Mouse (Mus musculus): Measurements from ENCODE around the gene Kif14.
"Not testable (repeated sequence)": the region's sequence is repeated elsewhere in the genome, so short reads cannot be mapped to it uniquely, and the experiment has no call there.

Gene Kif14

GRCm38 (mm10) chr1:136491681-136492080 lies 25.5 kb downstream of the Kif14 start:
- DNase-seq (ENCODE audit: low read depth, low spot score) = no peak

GRCm38 (mm10) chr1:136492232-136492631 lies 26.1 kb downstream of the Kif14 start:
- DNase-seq (ENCODE audit: low read depth, low spot score) = no peak

DNA sequence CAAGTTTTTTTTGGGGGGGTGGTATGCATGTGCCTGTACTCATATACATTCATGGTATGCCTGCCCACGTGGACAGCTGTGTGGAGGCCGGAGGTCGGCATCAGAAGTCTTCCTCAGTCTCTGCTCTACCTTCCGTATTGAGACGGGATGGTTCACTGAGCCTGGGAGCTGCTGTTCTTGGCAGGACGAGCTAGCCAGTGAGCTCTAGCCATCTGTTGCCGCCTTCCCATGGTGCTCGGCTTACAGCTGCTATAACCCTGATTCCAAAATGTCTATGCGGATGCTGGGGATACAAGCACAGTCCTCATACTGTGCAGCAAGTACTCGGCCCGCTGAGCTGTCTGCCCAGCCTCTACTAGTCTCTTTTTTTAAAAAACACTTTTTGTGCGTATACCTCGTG lies 33.2 kb downstream of the Kif14 start:
- no peak for DNase-seq (ENCODE audit: low read depth, low spot score)

- no peak for DNase-seq (ENCODE audit: low read depth, low spot score)
Measured at GRCm38 (mm10) chr1:136502936-136503335, 36.8 kb downstream of the Kif14 start.

- not testable (repeated sequence) for DNase-seq (ENCODE audit: low read depth, low spot score)
Measured at GRCm38 (mm10) chr1:136506255-136506654, 40.1 kb downstream of the Kif14 start.

DNA sequence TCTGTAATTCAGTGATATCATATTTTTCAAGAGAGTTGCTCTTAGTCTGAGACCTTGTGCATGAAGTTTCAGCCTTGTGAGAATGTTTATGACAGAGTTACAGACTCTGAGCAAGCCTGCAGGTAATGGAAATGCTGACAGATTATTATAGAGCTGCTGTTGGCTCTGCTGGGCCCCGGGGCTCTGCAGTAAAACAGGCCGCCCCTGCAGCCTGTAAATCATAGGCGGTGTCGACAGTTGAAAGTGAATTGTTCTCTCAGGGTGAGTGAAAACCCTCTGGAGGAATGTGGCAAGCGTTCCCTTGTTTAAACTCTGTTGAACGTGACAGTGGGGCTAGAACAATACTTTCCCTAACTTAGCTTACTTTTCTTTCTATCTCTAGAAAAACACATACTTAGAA lies 46.2 kb downstream of the Kif14 start:
- no peak for DNase-seq (ENCODE audit: low read depth, low spot score)

GRCm38 (mm10) chr1:136513181-136513580 lies 47.0 kb downstream of the Kif14 start:
- DNase-seq (ENCODE audit: low read depth, low spot score) = no peak

DNA sequence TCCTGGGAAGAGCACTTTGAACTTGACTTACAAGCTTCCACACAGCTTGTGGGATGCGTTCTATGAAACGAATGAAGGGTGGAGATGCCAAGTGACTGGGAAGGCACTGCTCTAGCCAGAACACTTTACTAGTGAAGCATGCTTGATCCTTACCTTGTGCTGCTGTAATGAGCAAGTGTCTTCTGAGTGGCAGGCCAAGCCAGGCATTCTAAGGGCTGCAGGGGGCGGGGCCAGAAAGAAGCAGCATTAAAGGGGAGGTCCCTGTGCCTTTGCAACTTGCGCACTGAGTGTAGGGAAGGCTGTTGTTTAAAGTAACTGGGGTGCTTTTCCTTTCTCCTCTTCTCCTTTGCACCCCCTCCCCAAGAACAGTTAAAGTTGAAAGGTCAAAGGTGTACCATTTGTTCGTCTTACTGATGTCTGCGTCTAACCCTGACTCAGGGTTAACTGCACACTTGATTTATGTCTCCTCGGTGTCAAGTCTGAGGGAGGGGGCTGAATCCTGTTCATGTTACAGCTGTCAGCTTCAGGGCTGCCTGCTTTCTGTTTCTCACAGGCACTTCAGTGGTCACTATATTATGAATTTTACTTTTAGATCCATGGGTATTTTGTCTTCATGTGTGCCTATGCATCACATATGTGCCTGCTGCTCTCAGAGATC lies 52.7 kb downstream of the Kif14 start:
- no peak for DNase-seq (ENCODE audit: low read depth, low spot score)

DNA sequence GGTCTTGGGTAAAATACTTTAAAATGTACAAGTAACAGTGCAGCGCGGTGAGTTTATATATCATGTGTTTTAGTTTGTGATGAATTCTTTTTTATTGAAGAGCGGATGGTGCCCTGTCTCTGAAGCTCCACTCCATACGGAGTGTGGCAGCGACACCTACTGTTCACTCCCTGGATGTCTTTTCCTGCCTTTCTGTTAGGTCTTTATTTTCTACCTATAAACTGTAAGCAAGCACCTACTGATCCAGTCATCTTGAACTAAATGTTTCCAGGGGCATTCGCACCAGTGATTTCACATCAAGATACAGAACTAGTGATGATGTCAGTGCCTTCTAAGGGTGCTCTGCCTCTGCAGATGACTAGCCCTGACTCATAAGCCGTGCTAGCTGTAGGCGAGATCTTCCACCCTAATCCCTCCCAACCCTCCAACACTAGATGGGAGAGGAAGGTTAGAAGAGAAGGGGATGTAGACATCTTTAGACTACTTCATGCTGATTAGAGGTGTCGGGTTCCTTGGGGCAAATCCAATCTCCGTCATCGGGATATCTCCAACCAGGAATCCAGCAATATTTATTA lies 55.3 kb downstream of the Kif14 start:
- DNase-seq (ENCODE audit: low read depth, low spot score) = peak; percentile 23

DNA sequence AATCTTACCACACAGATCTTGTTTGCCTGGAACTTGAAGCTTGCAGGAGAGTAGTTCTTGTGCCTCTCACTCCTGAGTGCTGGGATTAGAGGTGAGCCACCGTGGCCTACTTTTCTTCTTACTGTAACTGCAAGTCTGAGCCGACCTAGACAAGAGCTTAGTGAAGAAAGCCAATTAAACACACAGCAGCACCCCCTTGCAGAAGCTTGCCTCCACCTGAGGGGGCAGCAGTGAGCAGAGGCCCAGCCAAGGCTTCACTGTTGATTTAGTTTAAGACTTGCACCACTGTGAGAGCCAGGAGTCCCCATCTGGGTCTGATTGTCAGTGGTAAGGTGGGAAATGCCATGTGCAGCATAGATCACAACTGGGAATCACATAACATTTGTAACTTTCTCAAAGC lies 58.8 kb downstream of the Kif14 start:
- DNase-seq (ENCODE audit: low read depth, low spot score) = peak; percentile 80

DNA sequence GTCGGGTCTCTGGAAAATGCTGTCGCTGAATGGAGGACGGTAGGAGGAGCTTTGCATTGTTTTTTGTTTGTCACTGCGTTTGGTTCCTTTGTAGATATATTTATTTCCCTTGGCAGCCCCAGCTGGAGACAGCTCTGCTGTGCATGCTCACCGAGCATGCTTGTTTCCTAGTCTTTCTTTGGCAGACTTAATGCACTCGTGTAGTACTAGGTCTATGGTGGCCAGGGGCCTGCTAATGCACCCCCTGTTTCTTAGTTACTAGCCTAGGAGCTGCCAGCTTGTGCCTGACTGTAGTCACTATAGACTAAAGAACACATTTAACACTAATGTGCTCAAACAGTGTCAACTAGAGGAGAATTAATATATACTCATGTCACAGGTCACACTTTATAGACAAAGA lies 59.7 kb downstream of the Kif14 start:
- DNase-seq (ENCODE audit: low read depth, low spot score) = no peak

DNA sequence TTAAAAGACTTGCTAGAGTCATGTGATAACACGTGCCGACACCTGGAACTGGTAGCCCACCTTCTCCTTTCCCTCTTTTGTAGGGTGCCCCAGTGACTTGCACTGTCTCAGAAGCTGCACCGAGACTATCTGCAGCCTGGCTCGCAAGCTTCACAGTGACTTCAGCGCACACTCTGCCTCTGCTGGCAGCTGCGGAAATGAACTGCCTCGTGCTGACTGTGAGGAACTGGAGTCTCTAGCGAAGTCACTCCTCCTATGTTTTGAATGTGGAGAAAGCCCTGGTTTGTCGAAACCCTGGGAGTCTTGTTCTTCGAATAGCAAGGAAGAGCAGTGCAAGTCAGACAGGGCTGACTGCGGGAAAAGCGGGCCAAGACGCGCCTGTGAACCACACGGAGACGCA lies 61.0 kb downstream of the Kif14 start:
- no peak for DNase-seq (ENCODE audit: low read depth, low spot score)

- DNase-seq (ENCODE audit: low read depth, low spot score) = no peak
Measured at GRCm38 (mm10) chr1:136532556-136532955, 66.4 kb downstream of the Kif14 start.

DNA sequence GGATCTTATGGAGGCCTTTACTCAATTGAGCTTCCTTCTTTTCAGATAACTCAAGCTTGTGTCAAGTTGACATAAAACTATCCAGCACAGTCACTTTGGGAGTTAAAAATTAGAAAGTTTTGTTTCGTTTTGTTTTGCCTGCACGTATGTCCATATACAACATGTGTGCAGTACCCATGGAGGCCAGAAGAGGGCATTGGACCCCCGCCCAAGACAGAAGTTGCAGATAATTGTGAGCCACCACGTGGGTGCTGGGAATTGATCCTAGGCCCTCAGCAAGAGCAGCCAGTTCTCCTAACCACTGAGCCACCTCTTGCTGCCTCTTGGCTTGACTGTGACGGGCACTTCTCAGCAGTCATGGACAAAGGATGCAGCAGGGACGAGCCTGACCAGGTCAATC lies 70.8 kb downstream of the Kif14 start:
- peak; percentile 28 for DNase-seq (ENCODE audit: low read depth, low spot score)

DNA sequence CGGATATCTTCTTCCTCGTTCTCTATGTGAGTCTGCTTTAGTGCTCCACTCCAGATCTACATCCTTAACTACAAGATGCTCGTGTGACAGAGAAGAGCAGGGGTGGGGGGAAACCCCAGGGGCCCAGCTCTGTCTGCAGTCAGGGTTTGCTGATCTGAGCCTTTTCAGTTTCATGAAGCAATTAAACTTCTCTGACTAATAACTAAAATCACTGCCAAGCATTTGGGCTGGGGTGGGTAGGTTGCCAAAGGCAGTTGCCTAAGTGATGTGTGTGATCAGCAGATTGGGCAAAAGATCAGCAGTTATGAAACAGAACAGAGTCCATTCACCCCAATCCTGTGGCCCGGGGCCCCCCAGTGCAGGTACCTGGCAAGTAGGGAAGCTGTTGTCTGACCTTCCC lies 72.1 kb downstream of the Kif14 start:
- DNase-seq (ENCODE audit: low read depth, low spot score) = peak; percentile 62

GRCm38 (mm10) chr1:136540407-136540895 lies 74.3 kb downstream of the Kif14 start:
- no peak for DNase-seq (ENCODE audit: low read depth, low spot score)

DNA sequence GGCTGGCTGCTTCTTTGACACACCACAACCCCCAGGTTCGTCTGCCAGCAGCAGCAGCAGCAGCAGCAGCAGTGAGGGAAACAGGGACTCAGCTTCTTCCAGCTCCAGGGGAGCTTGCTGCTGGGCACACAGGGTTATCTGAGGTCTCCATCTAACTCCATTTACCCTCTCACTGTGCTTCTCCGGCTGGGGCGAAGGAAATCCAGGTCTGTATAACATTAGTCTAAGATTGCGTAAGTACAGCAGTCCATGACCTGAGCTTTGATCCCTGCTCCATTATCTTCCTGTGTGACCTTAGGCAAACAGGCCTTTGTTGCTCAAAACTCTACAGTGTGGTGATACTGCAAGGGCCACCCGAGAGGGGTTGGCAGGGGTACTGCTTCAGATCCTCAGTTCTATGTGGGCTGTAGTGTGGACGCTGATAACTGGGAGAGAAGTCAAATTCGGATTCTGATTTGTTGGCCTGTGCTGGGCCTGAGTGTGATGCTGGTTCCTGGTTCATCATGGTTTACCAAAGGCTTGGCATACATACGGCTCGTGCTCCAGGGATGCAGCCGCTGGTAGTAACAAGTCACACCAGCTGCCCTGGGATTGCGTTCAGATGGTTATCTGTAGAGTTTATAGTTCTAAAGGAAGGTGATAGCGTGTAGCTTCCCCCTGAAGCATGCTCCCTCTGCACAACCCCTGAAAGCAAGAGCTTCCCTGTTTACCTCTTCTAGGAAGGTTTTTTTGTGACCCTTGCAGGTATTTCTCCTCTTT lies 75.7 kb downstream of the Kif14 start:
- no peak for DNase-seq (ENCODE audit: low read depth, low spot score)

GRCm38 (mm10) chr1:136543920-136544319 lies 77.8 kb downstream of the Kif14 start:
- no peak for DNase-seq (ENCODE audit: low read depth, low spot score)

GRCm38 (mm10) chr1:136547068-136547467 lies 80.9 kb downstream of the Kif14 start:
- DNase-seq (ENCODE audit: low read depth, low spot score) = no peak

- DNase-seq (ENCODE audit: low read depth, low spot score) = no peak
Measured at GRCm38 (mm10) chr1:136550285-136550684, 84.1 kb downstream of the Kif14 start.

- DNase-seq (ENCODE audit: low read depth, low spot score) = peak; percentile 87
Measured at GRCm38 (mm10) chr1:136550851-136551540, 84.9 kb downstream of the Kif14 start.

GRCm38 (mm10) chr1:136554686-136555085 lies 88.5 kb downstream of the Kif14 start:
- DNase-seq (ENCODE audit: low read depth, low spot score) = no peak

All from CD4-positive, CD25-positive, alpha-beta regulatory T cell, adult 2 months (primary cell).